Mouse (Mus musculus) ovary, adult 18-20 months (tissue): ENCODE results near the gene Iqsec1.

Experiments
- DNase-seq: peaks from one replicate; pipeline ENCODE4 v3.0.0; 2022; ENCODE audit warnings: low spot score, mixed read lengths

Gene Iqsec1

DNA sequence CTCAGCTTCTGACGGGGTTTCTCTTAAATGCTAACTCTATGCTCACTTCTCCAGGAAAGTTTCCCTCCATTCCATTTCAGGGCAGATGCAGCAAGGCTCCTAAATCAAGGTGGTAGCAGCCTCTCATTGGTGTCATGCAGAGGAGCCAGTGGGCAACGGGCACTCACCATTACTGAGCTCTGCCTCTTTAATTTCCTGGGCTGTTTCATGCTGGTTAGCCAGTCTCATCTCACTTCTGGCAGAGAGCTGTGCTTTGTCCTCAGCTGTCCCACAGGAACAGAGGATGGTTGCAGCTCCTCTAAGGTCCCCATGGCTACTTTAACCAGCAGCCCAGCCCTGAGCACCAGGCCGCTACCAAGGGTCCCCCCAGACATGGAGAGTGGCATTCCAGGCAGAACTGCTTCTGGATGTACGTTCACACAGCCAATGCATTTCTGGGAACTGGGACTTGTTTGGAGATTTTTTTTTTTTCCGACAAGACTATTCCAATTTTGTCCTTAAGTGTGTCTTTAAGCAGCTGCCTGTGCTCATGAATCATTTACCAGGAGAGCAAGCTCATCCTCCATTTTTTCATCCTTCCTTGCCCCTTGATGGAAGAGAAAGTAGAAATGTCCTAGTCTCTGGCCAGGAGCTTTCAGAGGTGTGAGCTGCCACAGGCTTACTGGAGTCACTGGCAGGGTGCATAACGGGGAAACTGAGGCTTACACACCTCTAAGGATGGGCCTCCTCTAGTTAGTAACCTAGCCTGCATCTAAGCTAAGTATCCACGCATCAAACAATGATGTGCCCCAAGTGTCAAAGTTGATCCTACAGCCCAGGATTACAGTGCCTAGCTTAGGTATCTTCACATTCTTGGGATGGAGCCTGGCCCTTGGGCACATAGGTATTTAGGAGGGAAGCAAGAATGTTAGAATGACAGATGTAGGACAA is 98.9 kb downstream of the Iqsec1 start:
- DNase-seq = no peak

DNA sequence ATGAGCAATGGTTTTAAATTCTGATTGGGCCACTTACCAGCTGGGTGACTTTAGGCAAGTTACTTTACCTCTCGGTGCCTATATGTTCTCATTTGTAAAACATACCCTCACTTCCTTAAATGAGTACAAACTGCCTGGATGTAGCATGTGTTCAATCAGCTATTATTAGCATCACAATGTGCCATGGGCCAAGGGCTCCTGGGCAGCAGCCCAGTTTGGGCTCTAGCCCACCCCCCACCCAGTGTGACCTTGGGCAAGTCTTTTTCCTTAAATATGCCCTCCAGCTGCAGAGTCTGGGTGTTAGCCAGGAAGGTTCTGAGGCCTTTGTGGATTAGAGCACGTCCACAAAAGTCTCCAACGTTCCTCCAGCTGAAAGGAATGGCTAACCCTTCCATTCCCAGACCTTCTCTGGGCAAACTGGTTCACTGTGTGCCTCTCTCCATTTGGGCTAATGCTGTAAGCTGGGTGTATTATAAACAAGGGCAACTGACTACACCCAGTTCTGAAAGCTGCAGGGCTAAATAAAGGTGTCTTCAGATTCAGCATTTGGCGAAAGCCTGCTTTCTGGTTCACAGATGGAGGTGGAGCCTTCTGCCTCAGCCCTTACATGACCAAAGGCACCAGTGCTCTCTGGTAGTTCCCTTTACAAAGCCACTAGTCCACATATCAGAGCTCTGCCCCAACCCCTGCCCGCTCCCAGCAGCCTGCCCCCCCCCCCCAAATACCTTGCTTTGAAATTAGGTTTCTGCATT is 101.3 kb downstream of the Iqsec1 start:
- DNase-seq = no peak

DNA sequence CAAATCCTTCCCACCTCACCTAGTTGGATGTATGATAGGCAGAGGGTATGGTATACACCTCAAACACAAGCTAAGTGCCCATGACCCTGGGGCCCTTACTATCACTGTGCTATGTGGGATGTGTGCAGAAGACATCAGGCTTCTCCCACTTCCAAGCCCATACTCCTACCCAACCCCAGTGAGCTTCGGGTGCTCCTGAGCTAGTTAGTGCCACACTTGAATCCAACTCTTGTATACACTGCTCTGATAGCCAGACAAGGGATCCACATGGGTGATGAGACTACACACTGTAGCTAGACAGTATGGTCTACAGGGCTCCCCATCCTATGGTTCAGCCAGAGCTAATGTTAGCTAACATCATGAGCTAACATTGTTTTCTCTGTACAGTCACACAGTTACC is 102.9 kb downstream of the Iqsec1 start:
- DNase-seq = no peak

DNA sequence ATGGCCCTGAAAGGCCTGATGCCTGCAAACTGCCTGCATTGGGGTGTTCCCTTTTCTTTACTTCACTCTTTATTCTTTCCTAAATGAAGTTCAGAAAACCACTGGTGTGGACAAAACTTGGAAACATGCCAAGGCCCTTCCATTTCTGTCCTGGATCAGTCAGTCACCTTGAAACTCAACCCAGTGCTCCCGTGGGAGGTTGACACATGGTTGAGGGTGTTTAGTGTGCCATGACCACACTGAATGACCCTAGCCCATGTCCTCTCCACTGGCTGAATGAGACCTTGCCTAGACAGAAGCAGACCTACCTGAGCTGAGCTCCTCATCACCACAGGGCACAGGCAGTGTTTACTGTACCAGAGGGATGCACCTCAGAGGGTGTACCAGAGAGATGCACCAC is 103.9 kb downstream of the Iqsec1 start:
- no peak for DNase-seq

DNA sequence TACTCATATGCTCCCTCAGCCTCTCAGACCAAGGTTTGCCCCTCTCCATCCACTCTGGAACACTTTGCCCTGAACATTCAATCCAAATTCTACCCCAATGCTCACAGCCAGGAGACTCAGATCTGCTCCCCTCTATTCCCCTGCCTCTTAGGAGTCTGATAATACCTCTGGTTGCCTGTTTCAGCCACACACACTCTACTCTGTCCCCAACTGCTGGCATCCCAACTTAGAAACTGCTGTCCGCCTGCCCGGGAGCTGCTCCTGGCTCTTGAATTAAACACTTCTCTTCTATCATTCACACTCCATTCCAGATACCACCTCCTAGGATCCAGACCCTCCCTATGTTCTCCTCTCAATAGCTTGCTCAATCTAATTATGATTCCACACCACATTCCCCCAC is 107.5 kb downstream of the Iqsec1 start:
- DNase-seq = no peak

DNA sequence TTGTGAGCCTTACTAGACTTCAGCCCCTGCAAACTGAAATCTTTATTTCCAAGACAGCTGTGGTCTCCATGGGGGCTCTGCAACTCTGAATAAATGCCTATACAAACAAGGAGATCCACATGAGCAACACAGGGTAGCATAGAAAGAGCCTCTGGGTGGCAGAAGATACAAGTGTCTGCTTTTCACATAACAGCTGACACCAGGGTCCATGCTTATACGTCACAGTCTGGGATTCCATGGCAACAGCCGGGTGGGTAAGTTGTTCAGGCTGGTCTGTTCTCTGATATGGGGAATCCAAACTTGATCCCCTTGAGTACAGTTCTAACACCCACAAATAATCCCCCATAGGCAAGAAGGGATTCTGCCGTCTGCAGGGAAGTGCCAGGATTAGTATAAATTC is 108.1 kb downstream of the Iqsec1 start:
- DNase-seq = no peak

DNA sequence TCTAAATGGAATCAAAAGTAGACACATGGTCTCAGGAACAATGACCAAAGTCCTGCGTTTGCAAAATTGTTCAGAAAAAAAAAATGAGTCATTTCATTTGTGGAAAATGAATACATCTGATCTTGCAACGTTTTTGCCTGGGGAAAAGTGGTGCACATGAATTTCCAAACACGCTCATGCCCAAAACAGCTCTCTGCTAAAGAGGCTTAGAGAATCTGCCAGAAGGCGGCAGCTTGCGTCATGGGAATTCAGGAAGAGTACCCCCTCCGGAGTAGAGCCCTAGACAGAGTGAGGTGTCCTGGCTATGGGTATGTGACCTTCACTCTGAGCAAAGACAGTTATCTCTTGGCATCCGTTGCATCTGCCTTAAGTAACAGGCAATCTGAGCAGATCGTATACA is 116.9 kb downstream of the Iqsec1 start:
- DNase-seq = no peak

DNA sequence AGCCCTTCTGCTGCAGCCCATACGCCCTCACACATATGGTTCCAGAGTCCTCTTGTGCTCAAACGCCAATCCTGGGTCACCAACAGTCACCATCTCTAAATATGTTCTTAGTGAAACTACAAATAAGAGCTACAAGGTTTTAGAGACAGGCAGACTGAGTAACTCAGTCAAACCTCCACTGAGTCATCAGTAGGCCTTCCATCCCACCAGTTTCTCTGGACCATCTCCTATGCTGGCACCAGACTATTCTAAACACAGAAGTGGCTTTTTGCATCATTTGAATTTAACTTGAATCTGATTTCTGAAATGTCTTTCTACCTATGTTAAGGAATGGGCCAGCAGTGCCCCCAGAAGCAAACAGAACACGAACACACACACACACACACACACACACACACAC is 120.5 kb downstream of the Iqsec1 start:
- no peak for DNase-seq

DNA sequence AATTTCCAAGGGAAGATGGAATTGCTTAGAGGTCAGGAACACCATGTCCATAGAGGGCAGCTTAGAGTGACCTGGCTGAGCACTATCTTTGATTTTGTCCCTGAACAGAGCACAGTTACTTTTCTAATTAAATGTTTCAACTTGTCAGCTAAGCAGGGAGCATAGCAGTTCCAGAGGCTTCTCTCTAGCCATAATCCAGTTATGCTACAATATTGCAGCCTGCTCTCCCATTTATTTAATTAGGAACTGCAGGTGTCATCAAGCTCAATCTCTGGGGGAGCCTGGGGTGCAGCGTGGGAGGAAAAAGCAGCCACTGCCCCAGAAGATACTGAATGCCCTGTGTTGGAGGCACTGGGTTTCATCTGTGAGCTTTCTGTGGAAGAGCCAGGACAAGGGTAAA is 127.1 kb downstream of the Iqsec1 start:
- DNase-seq = no peak

DNA sequence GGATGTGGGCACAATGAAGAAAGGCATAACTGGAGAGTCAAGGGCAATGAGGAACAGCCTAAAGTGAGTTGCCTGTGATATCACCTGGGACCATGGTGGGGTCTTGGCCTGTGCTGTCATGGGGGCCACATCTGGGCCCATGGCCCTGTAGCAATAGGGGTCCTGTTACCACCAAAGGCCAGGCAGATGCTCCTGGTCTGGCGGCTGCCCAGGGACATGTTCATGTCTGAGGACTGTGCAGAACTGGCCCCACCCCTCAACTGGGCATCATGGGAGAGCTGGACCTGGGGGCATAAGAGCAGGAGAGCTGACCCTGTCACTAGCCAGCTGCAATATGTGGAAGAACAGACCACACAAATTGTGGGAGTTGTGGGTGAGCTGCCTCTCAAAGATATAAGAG is 130.6 kb downstream of the Iqsec1 start:
- no peak for DNase-seq

DNA sequence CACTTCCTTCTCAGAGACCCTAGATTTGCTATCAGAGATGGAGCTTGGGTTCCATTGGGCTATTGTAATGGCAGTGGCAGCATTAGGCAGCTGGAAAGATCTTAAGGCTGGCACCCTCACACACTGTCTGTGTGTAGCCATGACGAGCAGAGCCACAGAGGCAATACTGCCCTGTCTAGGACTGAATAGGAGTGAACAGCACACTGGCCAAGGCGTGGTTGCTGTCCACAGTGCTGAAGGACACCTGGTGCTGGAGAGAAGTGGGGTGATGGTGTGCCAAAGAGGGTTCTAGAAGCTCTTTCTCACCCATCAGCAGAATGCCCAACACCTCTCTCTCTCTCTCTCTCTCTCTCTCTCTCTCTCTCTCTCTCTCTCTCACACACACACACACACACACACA is 136.1 kb downstream of the Iqsec1 start:
- DNase-seq = no peak

DNA sequence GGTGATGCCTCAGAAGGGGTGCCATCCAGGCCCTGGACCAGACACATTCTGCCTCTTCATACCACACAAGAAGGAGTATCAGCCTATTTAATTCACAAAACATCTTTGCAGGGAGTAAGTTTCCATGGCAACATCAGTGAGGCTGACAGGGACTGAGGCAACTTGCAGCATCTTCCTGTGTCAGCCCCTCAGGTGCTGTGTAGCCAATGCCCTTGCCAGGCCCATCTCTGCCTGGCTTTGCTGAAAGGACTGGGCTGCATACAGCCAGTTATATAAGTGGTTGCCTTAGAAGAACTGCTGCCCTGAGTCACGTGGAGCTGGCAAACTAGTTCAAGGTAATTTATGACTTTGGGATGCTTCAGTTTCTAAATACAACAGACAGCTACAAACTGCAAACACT is 140.4 kb downstream of the Iqsec1 start:
- DNase-seq = no peak

DNA sequence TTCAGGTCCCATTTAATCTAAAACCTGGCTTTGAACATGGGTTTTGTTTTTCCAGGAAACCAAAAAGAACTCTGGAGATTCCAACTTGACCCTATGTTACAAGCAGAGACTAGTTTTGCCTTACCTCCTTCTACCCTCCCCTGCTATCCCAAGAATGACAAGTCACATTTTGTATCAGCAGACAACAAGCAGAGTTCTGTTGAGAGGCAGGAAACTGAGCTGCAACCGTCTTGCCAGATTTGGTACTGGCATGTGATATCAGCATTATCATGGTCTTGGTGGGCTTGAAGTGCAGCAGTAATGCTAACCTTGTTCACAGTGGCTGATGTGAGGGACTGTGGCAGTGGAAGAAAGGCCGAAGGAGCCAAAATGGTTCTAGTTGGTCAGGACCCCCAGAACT is 141.0 kb downstream of the Iqsec1 start:
- DNase-seq = no peak

DNA sequence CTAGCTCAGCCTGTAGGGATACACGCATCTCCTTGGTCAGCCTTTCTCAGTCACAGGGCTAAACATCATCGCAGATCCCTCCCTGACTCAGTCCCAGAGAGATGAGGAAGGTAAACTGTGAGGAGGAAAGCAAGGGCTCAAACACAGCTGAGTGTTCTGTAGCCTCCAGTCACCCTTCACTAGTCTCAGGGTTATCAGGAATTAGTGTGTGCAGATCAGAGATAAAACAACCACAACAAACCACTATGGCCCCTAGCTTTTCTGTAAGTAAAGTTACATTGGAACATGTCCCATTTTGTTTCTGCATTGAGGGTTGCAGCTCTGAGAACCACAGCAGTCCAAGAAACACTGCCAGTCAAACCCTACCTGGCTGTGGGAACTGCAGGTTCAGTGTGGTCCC is 148.5 kb downstream of the Iqsec1 start:
- no peak for DNase-seq

DNA sequence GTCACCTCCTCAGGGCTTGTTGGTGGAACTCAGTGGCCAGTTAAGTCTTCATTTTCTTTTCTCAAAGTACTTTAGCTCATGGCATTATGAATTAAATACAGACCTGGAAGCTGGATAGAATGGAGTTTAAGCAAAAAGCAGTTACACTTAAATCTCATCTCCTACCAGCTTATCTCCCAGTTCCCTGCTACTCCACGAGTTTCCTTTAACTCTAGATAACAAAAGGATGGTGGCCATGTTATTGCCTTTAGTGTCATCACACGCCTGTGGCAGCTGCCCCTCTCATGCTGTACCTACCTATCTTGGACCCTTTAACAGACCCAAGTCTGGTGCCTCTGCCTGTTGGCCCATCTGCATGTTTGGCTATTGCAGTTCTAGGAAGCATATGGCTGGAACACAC is 151.7 kb downstream of the Iqsec1 start:
- DNase-seq = no peak

DNA sequence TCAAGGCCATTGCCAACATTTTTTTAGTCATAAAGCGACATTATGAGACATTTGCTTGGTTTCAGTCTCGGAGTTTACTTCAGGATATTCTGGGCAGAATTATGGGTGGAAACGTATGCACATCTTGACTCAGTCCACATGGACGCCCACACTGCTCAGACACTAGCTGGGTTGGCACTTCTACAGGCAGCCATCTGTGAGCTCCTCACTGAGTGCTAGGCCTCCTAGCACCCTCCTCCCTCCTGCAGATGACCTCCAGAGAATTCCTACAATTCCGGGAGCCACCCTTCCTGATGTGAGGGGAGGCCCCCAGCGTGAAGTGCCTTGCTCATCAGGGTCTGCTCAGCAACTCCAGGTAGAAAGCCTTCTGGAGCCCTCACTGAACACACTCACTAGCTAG is 158.9 kb downstream of the Iqsec1 start:
- DNase-seq = no peak

DNA sequence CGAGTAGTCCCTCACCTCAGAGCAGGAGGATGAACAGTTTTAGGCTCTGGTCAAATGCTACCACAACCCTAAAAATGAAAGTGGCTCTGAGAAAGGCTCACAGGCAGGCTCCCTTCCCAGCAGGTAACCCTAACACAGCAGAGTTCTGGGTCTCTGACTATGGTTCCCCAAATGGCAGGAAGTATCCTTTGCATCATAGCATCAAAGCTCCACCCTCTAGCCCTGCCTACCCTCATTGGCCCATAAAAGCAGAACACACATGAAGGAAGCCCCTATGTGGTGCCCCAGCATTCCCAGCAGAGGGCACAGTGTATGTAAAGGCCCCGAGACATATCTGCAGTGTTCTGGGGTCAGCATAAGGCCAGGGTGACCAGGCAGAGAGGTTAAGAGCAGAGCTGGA is 163.4 kb downstream of the Iqsec1 start:
- DNase-seq = no peak

DNA sequence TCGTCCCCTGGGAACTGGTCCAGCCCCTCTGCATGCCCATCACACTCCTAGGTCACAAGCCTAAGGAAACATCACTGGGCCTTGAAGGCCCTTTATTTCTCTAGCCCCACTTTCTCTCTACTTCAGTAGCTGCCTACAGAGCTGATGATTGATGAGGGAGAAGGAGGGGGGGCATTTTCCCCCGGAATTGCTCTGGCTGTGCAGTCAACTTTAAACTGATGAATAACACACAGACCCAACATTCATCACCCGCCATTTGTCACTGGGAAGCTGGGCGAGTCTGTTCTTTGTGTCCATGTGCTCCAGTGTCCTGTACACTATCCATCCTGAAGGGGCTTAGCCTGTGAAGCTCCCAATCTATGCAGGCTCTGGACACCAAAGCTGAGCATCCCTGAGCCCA is 165.2 kb downstream of the Iqsec1 start:
- no peak for DNase-seq

DNA sequence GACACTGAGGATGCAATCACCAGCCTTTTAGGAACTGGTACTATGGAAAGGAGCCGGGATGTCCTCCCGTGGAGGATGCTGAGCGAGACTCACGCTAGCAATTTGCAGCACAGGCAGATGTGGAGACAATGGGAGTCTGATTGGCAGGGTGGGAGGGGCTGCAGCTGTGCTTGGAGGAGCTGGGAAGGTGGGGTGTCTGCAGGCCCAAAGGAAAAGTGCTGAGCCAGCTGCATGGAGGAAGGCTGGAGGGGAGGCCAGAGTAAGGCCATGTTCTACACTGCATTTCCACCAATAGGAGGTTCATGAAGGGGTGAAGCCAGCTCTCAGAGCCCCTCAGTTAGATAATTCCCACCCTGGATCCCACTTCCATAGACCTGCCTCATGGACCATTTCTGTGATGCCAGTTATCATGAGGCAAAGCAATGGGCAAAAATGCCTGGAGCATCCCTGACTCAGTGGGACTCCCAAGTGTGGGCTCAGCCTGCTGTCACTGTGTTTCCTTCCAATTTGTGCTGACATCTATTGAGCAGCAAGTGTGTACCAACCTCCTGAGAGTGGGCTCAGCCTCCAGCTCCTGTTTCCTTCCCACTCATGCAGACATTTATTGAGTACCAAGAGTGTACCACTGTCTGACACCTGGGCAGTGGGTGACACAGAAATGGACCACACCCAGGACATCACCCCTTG is 166.4 kb downstream of the Iqsec1 start:
- DNase-seq = no peak

DNA sequence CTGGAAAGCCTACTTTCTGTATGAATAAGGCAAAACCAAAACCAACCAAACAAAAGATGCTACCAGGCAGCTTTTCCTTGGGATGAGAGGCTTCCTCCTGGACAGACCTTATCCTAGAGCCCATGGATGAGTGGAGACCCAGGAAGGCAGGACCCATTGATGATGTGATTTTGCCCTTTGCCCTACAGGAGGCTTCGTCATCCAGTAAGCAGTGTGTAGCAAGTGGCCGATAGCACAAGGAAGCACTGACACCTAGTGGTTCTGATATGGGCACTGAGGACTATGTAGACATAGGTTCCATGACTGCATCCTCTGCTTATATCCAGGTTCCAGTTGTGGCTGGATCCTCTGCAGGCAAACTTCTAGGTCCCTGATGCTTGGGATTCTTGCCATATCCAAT is 168.6 kb downstream of the Iqsec1 start:
- no peak for DNase-seq

DNA sequence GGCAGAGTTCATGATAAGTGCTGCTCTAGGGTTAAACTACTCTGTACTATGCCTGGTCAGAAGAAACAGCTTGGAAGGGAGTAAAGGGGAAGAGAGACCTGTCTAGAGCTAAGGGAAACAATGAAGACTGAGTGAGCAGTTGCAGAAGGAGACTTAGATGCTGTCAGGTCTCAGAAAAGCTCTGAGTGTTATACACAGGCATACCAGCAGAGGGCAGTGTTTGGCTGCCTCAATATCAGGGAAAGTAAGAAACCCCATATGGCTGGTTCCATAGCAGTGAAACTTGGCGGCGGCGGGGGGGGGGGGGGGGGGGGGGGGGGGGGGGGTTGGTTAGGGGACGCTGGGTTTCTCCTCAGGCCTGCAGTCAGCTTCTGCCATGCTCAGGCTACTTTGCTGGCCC is 169.5 kb downstream of the Iqsec1 start:
- no peak for DNase-seq

DNA sequence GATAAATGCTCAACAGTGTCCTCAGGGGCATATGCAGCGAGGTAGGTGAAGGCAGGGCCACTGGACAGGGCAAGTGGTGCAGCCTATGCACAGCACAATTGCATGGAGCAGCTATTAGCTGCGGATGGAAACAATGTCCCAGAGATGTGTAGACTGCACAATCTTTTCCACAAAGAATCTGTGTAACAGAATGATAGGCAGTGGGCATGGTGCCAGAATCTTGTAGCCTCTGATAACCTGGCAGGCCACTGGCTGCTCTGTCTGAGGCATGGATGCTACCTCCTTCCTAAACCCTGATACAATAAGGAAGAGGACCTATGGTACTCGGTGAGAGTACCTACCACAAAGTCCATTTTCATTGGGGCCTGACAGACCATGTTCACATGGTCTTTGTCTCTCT is 171.9 kb downstream of the Iqsec1 start:
- no peak for DNase-seq

DNA sequence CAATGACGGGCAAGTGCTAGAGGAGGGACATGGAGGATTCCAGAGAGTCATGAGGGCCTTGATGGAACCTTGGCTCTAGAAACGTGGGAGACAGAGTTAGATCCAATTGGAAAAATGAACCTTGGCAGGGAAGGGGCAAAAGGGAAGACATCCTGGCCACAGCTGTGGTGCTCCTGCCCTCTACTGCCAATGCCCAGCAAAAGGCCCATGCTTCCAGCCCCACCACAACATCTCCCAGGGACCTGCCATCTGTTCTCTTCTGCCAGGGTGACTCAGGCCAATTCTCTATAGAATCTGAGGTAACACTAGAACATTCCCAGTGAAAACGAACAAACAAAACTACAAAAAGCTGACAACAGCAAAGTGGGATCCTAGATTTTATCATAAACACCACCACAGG is 173.1 kb downstream of the Iqsec1 start:
- no peak for DNase-seq
